Mouse (Mus musculus): Measurements from ENCODE around the gene Wrb.

- no peak for TF ChIP-seq CTCF (IDR thresholded peaks at IDR 0.05; ENCODE audit: low read depth)
- no peak for TF ChIP-seq EP300 (IDR thresholded peaks at IDR 0.05; ENCODE audit: low read depth)
Measured at GRCm38 (mm10) chr16:96191531-96192506, 46.6 kb downstream of the Wrb start, which contains the start of gene Lca5l.

Data from liver, embryonic 14.5 days (tissue).